Mouse (Mus musculus) heart, embryonic 13.5 days (tissue): ENCODE data around the gene Wls. TPM values are rescaled to one million over a fixed set of nuclear protein-coding genes. Genes with fewer than 3 reads are reported as not detected.

ENCODE experiments used
- ATAC-seq: fragments of 200-750 bp; cut with Nextera tagmentation; 2 replicates; pipeline ENCODE4 v1.8.0; 2017; ENCODE audit warnings: moderate TSS enrichment; ENCODE audit not compliant: insufficient number of reproducible peaks, low FRiP score, low TSS enrichment; ENCODE audit errors: extremely low read depth
- H3K27ac ChIP-seq: fragments of 300-500 bp; sonication (generic); replicated peaks from 2 replicates; pipeline ENCODE4 v1.5.1; 2015; ENCODE audit warnings: moderate library complexity, mild to moderate bottlenecking, inconsistent platforms
- H3K27me3 ChIP-seq: fragments of 300-500 bp; sonication (generic); replicated peaks from 2 replicates; pipeline ENCODE4 v1.6.1; 2015; ENCODE audit warnings: mild to moderate bottlenecking, inconsistent platforms
- H3K36me3 ChIP-seq: fragments of 300-500 bp; sonication (generic); 2 replicates; pipeline ENCODE4 v1.6.1; 2015; ENCODE audit warnings: mild to moderate bottlenecking, inconsistent platforms
- H3K4me1 ChIP-seq: fragments of 300-500 bp; sonication (generic); 2 replicates; pipeline ENCODE4 v1.6.1; 2015; ENCODE audit warnings: inconsistent platforms
- H3K4me2 ChIP-seq: fragments of 300-500 bp; sonication (generic); 2 replicates; pipeline ENCODE4 v1.6.1; 2015; ENCODE audit warnings: inconsistent platforms, mild to moderate bottlenecking, moderate library complexity
- H3K4me3 ChIP-seq: fragments of 300-500 bp; sonication (generic); 2 replicates; pipeline ENCODE4 v1.5.1; 2015; ENCODE audit warnings: moderate library complexity, mild to moderate bottlenecking, inconsistent platforms
- H3K9ac ChIP-seq: fragments of 300-500 bp; sonication (generic); 2 replicates; pipeline ENCODE4 v1.6.1; 2015; ENCODE audit warnings: inconsistent platforms, mild to moderate bottlenecking, moderate library complexity
- H3K9me3 ChIP-seq: fragments of 300-500 bp; sonication (generic); 2 replicates; pipeline ENCODE4 v1.6.1; 2016; ENCODE audit warnings: inconsistent platforms
- WGBS: fragments of 180-500 bp; shearing (Covaris S2); methylation state at CpG from one replicate; pipeline ENCODE4 v1.1.7; 2015; ENCODE audit warnings: mixed read lengths; 5-methylcytosine and 5-hydroxymethylcytosine counted together
- polyA plus RNA-seq: library from polyadenylated mRNA; unstranded; fragments of >200 nt; fragmentation: Nextera tagmentation; extraction: Ambion mirVana; gene quantifications from 2 replicates; pipeline ENCODE4 v1.2.1, GENCODE M21; 2015

Wls gene
- polyA plus RNA-seq: 131 and 140 TPM in 2 replicates

- Histone ChIP-seq H3K36me3 (no peaks in the 10 kb centered on the region), H3K27me3 (no peaks in the 10 kb centered on the region), H3K9ac (peak within 1 kb of the TSS; percentile 89), H3K9me3 (no peaks in the 10 kb centered on the region), H3K4me3 (peak within 1 kb of the TSS; percentile 71), H3K4me2 (peak within 1 kb of the TSS; percentile 89), H3K27ac (peak within 1 kb of the TSS; percentile 93), H3K4me1 (peaks cover 18% of the 10 kb centered on the region)
- ATAC-seq: peak; percentile 79
- under 1% methylated on average over 20 of the region's 21 CpGs for WGBS
Measured at GRCm38 (mm10) chr3:159839481-159839880, at the start of gene Wls. Gene Wls (plus strand): TSS chr3:159839672.

- H3K4me2 ChIP-seq: no peak overlapping the region
- H3K4me1 ChIP-seq: 0 out of 2 replicates have a peak, but pooled peaks cover 7% of the 10 kb centered on the region
- no peaks in the 10 kb centered on the region for H3K27me3 ChIP-seq
- 75% methylated on average over 2 of the region's 2 CpGs for WGBS
- no peak for ATAC-seq
- no peak overlapping the region for H3K4me3 ChIP-seq
- H3K9me3 ChIP-seq: no peaks in the 10 kb centered on the region
- no peaks in the 10 kb centered on the region for H3K36me3 ChIP-seq
- H3K27ac ChIP-seq: no peak overlapping the region
- H3K9ac ChIP-seq: no peak overlapping the region
Measured at GRCm38 (mm10) chr3:159789781-159790180, 49.7 kb upstream of the Wls start.

DNA sequence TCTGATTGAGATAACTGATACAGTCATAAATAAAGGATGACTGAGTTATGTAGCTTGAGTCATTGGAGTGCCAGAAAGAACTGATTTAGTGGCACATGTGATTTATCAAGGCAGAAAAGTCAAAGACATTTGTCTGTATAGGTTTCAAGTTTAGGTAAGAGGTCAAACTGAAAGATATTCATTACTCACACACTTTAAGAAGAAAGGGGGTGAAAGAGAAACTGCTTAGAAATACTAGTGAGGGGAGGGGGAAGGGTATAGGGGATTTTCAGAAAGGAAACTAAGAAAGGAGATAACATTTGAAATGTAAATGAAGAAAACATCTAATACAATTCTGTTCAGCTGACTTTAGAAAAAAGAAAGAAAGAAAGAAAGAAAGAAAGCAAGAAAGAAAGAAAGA lies 7.9 kb upstream of the Wls start:
- H3K9ac ChIP-seq: no peak overlapping the region
- H3K27me3 ChIP-seq: no peaks in the 10 kb centered on the region
- H3K4me2 ChIP-seq: no peak overlapping the region
- no peak for ATAC-seq
- no peak overlapping the region for H3K4me3 ChIP-seq
- H3K9me3 ChIP-seq: peaks cover 6% of the 10 kb centered on the region; the same call in 1 of the 2 replicates
- H3K27ac ChIP-seq: no peak overlapping the region
- H3K4me1 ChIP-seq: no peaks in the 10 kb centered on the region
- H3K36me3 ChIP-seq: no peaks in the 10 kb centered on the region

GRCm38 (mm10) chr3:159840002-159840816 lies 737 bp downstream of the Wls start:
- WGBS: under 1% methylated on average over 27 of the region's 27 CpGs
- ATAC-seq: peak; percentile 22; the same call in 1 of the 2 replicates
- H3K4me1 ChIP-seq: peaks cover 21% of the 10 kb centered on the region
- H3K9ac ChIP-seq: peak overlapping the region; percentile 89
- peak overlapping the region; percentile 71 for H3K4me3 ChIP-seq
- peak overlapping the region; percentile 93 for H3K27ac ChIP-seq
- no peaks in the 10 kb centered on the region for H3K36me3 ChIP-seq
- H3K4me2 ChIP-seq: peak overlapping the region; percentile 89
- no peaks in the 10 kb centered on the region for H3K9me3 ChIP-seq
- no peaks in the 10 kb centered on the region for H3K27me3 ChIP-seq

DNA sequence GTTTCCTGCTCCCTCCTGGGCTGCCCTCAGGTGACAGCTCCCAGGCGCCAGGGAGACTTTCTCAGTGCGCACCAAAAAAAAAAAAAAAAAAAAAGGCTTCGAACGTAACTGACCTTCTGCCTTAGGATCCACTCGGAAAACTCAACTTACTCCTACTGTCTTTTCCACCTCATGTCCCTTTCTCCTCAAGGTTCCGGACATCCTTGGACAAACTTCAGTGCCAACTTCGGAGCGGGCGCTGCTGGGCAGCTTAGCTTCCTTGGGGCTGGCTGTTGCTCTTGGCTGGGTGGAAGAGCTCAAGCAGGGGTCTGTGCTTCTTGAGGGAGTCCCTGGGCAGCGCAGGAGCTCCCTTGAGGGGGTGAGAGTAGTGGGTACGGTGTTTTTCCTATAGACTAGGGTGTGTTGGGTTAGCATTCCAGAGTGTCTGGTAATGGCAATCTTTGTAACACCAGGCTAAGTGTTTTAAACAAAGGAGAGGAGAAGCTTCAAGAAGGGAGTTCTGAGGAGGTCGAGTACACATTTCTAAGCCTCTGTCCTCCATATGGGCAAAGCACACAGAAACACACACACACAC lies 1.4 kb downstream of the Wls start:
- no peak for ATAC-seq
- no peaks in the 10 kb centered on the region for H3K9me3 ChIP-seq

GRCm38 (mm10) chr3:159841458-159841857 lies 2.0 kb downstream of the Wls start:
- peak overlapping the region; percentile 89 for H3K4me2 ChIP-seq
- no peak for ATAC-seq
- WGBS: 10% methylated on average over 3 of the region's 3 CpGs
- peak overlapping the region; percentile 89 for H3K9ac ChIP-seq
- no peaks in the 10 kb centered on the region for H3K27me3 ChIP-seq
- H3K27ac ChIP-seq: peak overlapping the region; percentile 93
- H3K4me3 ChIP-seq: peak overlapping the region; percentile 71
- H3K9me3 ChIP-seq: no peaks in the 10 kb centered on the region
- 0 out of 2 replicates have a peak, but pooled peaks cover 3% of the 10 kb centered on the region for H3K36me3 ChIP-seq
- peaks cover 24% of the 10 kb centered on the region for H3K4me1 ChIP-seq

More for the DNA sequence above, 1.4 kb downstream of the Wls start:
- Histone ChIP-seq H3K4me1 (peaks cover 21% of the 10 kb centered on the region), H3K36me3 (0 out of 2 replicates have a peak, but pooled peaks cover 3% of the 10 kb centered on the region), H3K4me3 (peak overlapping the region; percentile 71), H3K27me3 (no peaks in the 10 kb centered on the region), H3K27ac (peak overlapping the region; percentile 93), H3K9ac (peak overlapping the region; percentile 89), H3K4me2 (peak overlapping the region; percentile 89)
- WGBS: under 1% methylated on average over 12 of the region's 12 CpGs

- Histone ChIP-seq H3K36me3 (0 out of 2 replicates have a peak, but pooled peaks cover 5% of the 10 kb centered on the region), H3K9me3 (no peaks in the 10 kb centered on the region), H3K9ac (no peak overlapping the region), H3K4me3 (no peak overlapping the region), H3K27ac (no peak overlapping the region), H3K4me2 (0 out of 2 replicates have a peak overlapping the region, but pooled peaks have one; percentile 22), H3K4me1 (peaks cover 35% of the 10 kb centered on the region), H3K27me3 (no peaks in the 10 kb centered on the region)
- 73% methylated on average over 4 of the region's 4 CpGs for WGBS
- no peak for ATAC-seq
Measured at GRCm38 (mm10) chr3:159843135-159843534, 3.7 kb downstream of the Wls start.

GRCm38 (mm10) chr3:159847410-159848016 lies 8.0 kb downstream of the Wls start:
- Histone ChIP-seq H3K27ac (peak overlapping the region; percentile 80), H3K4me3 (peak overlapping the region; percentile 13; the same call in 1 of the 2 replicates), H3K4me1 (peaks cover 32% of the 10 kb centered on the region), H3K9ac (no peak overlapping the region), H3K36me3 (0 out of 2 replicates have a peak, but pooled peaks cover 5% of the 10 kb centered on the region), H3K4me2 (peak overlapping the region; percentile 56), H3K27me3 (no peaks in the 10 kb centered on the region), H3K9me3 (no peaks in the 10 kb centered on the region)
- ATAC-seq: no peak; the same call in 1 of the 2 replicates
- 25% methylated on average over 2 of the region's 2 CpGs for WGBS

DNA sequence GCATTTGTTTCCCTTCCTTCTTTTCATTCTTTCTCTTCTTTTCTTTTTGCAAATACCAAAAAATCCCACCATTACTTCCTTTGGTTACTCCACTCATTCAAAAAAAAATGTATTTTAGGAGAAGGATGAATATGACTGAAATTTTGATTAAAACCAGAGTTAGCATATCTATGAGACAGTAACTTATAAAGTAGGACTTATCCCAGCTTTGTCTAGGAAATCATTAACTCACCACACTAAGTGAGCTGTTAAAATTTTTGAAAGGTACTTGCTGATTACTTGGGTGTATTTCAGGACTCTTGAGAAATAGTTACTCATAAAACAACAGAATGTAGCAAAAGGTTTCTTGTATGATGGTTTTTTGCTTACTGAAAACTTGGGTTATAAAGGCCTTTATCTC lies 8.7 kb downstream of the Wls start:
- ATAC-seq: no peak
- Histone ChIP-seq H3K27ac (no peak overlapping the region; the same call in 1 of the 2 replicates), H3K4me2 (no peak overlapping the region)

GRCm38 (mm10) chr3:159851476-159851875 lies 12.0 kb downstream of the Wls start:
- H3K27me3 ChIP-seq: no peaks in the 10 kb centered on the region
- no peak overlapping the region for H3K9ac ChIP-seq
- no peak overlapping the region for H3K4me2 ChIP-seq
- H3K36me3 ChIP-seq: 0 out of 2 replicates have a peak, but pooled peaks cover 2% of the 10 kb centered on the region
- WGBS: 80% methylated on average over 2 of the region's 2 CpGs
- ATAC-seq: no peak
- no peaks in the 10 kb centered on the region for H3K9me3 ChIP-seq
- no peak overlapping the region for H3K4me3 ChIP-seq
- H3K4me1 ChIP-seq: peaks cover 24% of the 10 kb centered on the region
- no peak overlapping the region for H3K27ac ChIP-seq

More for the DNA sequence above, 8.7 kb downstream of the Wls start:
- peaks cover 31% of the 10 kb centered on the region for H3K4me1 ChIP-seq
- H3K27me3 ChIP-seq: no peaks in the 10 kb centered on the region
- H3K9ac ChIP-seq: no peak overlapping the region
- 0 out of 2 replicates have a peak, but pooled peaks cover 5% of the 10 kb centered on the region for H3K36me3 ChIP-seq
- H3K9me3 ChIP-seq: no peaks in the 10 kb centered on the region
- H3K4me3 ChIP-seq: no peak overlapping the region

- Histone ChIP-seq H3K9me3 (no peaks in the 10 kb centered on the region), H3K4me2 (no peak overlapping the region), H3K4me1 (peaks cover 19% of the 10 kb centered on the region), H3K9ac (no peak overlapping the region), H3K27me3 (no peaks in the 10 kb centered on the region), H3K4me3 (no peak overlapping the region), H3K36me3 (no peaks in the 10 kb centered on the region), H3K27ac (no peak overlapping the region)
- no peak for ATAC-seq
- 76% methylated on average over 2 of the region's 2 CpGs for WGBS
Measured at GRCm38 (mm10) chr3:159851980-159852379, 12.5 kb downstream of the Wls start.
